Mouse (Mus musculus): ENCODE results near the gene Pirb. TPM values are rescaled to one million over a fixed set of nuclear protein-coding genes. Genes with fewer than 3 reads are reported as not detected.

Gene Pirb
- polyA plus RNA-seq, 1 experiment from 2014 or later, result 0.32 TPM

GRCm38 (mm10) chr7:3684698-3685097 is 35.5 kb downstream of the Pirb start:
- Histone ChIP-seq H3K4me2 (no peak overlapping the region), H3K36me3 (peaks cover 54% of the 10 kb centered on the region), H3K27ac (peak overlapping the region; percentile 65), H3K4me3 (no peak overlapping the region), H3K9ac (no peak overlapping the region), H3K27me3 (no peaks in the 10 kb centered on the region), H3K4me1 (replicated peaks) (peaks cover 26% of the 10 kb centered on the region), H3K9me3 (no peaks in the 10 kb centered on the region)
- ATAC-seq (ENCODE audit: low FRiP score), result peak; percentile 10; the same call in 1 of the 2 replicates
- 67% methylated on average over 8 of the region's 8 CpGs for WGBS

GRCm38 (mm10) chr7:3683908-3684550 is 36.2 kb downstream of the Pirb start:
- H3K4me3 ChIP-seq, result no peak overlapping the region
- H3K4me1 ChIP-seq (replicated peaks), result peaks cover 26% of the 10 kb centered on the region
- no peak overlapping the region for H3K4me2 ChIP-seq
- no peaks in the 10 kb centered on the region for H3K27me3 ChIP-seq
- H3K27ac ChIP-seq, result peak overlapping the region; percentile 65
- no peaks in the 10 kb centered on the region for H3K9me3 ChIP-seq
- peak; percentile 74 for ATAC-seq (ENCODE audit: low FRiP score)
- peaks cover 57% of the 10 kb centered on the region for H3K36me3 ChIP-seq
- 0 out of 2 replicates have a peak overlapping the region, but pooled peaks have one; percentile 35 for H3K9ac ChIP-seq
- 58% methylated on average over 10 of the region's 10 CpGs for WGBS

GRCm38 (mm10) chr7:3677342-3677741 is 42.8 kb downstream of the Pirb start, which contains the start of gene Tmc4:
Tmc4 (minus strand) TSS chr7:3677553.
- H3K4me3 ChIP-seq, result no peak within 1 kb of the TSS
- H3K27me3 ChIP-seq, result no peaks in the 10 kb centered on the region
- no peak within 1 kb of the TSS for H3K9ac ChIP-seq
- no peak for ATAC-seq (ENCODE audit: low FRiP score)
- no peaks in the 10 kb centered on the region for H3K9me3 ChIP-seq
- WGBS, result 53% methylated on average over 9 of the region's 9 CpGs
- H3K36me3 ChIP-seq, result peaks cover 27% of the 10 kb centered on the region
- no peak within 1 kb of the TSS for H3K27ac ChIP-seq
- no peaks in the 10 kb centered on the region for H3K4me1 ChIP-seq (replicated peaks)
- no peak within 1 kb of the TSS for H3K4me2 ChIP-seq

GRCm38 (mm10) chr7:3676371-3676770 is 43.8 kb downstream of the Pirb start:
- Histone ChIP-seq H3K4me2 (no peak overlapping the region), H3K9ac (no peak overlapping the region), H3K4me3 (no peak overlapping the region), H3K27me3 (no peaks in the 10 kb centered on the region), H3K9me3 (no peaks in the 10 kb centered on the region), H3K4me1 (replicated peaks) (no peaks in the 10 kb centered on the region), H3K36me3 (peaks cover 23% of the 10 kb centered on the region), H3K27ac (no peak overlapping the region)
- WGBS, result 85% methylated on average over 12 of the region's 12 CpGs
- ATAC-seq (ENCODE audit: low FRiP score), result no peak

GRCm38 (mm10) chr7:3675228-3675548 is 45.0 kb downstream of the Pirb start:
- H3K4me1 ChIP-seq (replicated peaks), result no peaks in the 10 kb centered on the region
- no peak overlapping the region for H3K4me2 ChIP-seq
- H3K9me3 ChIP-seq, result no peaks in the 10 kb centered on the region
- H3K27ac ChIP-seq, result no peak overlapping the region
- H3K4me3 ChIP-seq, result no peak overlapping the region
- no peak overlapping the region for H3K9ac ChIP-seq
- H3K36me3 ChIP-seq, result peaks cover 16% of the 10 kb centered on the region
- WGBS, result 78% methylated on average over 3 of the region's 3 CpGs
- H3K27me3 ChIP-seq, result no peaks in the 10 kb centered on the region
- ATAC-seq (ENCODE audit: low FRiP score), result peak; percentile 12; the same call in 1 of the 2 replicates

GRCm38 (mm10) chr7:3674507-3675227 is 45.5 kb downstream of the Pirb start:
- Histone ChIP-seq H3K36me3 (peaks cover 14% of the 10 kb centered on the region), H3K9ac (no peak overlapping the region), H3K4me2 (no peak overlapping the region), H3K4me3 (no peak overlapping the region), H3K27ac (no peak overlapping the region), H3K9me3 (no peaks in the 10 kb centered on the region), H3K27me3 (no peaks in the 10 kb centered on the region), H3K4me1 (replicated peaks) (no peaks in the 10 kb centered on the region)
- 71% methylated on average over 10 of the region's 10 CpGs for WGBS
- ATAC-seq (ENCODE audit: low FRiP score), result peak; percentile 80

- Histone ChIP-seq H3K27me3 (no peaks in the 10 kb centered on the region), H3K4me1 (replicated peaks) (peaks cover 28% of the 10 kb centered on the region), H3K9me3 (no peaks in the 10 kb centered on the region), H3K4me2 (no peak overlapping the region), H3K4me3 (peak overlapping the region; percentile 4; the same call in 1 of the 2 replicates), H3K27ac (no peak overlapping the region), H3K36me3 (peaks cover 11% of the 10 kb centered on the region), H3K9ac (no peak overlapping the region)
- no peak for ATAC-seq (ENCODE audit: low FRiP score)
- 20% methylated on average over 14 of the region's 14 CpGs for WGBS
These were observed 53.2 kb downstream of the Pirb start for GRCm38 (mm10) chr7:3666921-3667391.

- H3K9ac ChIP-seq, result peak within 1 kb of the TSS; percentile 75
These were observed 54.7 kb downstream of the Pirb start, which contains the start of gene Leng1 for GRCm38 (mm10) chr7:3665215-3666114. Leng1 (minus strand) TSS chr7:3665840.

GRCm38 (mm10) chr7:3664524-3665214 is 55.5 kb downstream of the Pirb start:
- Histone ChIP-seq H3K4me2 (peak overlapping the region; percentile 82), H3K9me3 (no peaks in the 10 kb centered on the region), H3K27me3 (no peaks in the 10 kb centered on the region), H3K36me3 (peaks cover 32% of the 10 kb centered on the region), H3K9ac (peak overlapping the region; percentile 75), H3K4me3 (peak overlapping the region; percentile 73), H3K27ac (peak overlapping the region; percentile 83), H3K4me1 (replicated peaks) (peaks cover 28% of the 10 kb centered on the region)
- WGBS, result 34% methylated on average over 15 of the region's 15 CpGs
- peak; percentile 53 for ATAC-seq (ENCODE audit: low FRiP score)

More at GRCm38 (mm10) chr7:3665215-3666114, 54.7 kb downstream of the Pirb start, which contains the start of gene Leng1:
- peaks cover 24% of the 10 kb centered on the region for H3K36me3 ChIP-seq
- H3K4me2 ChIP-seq, result peak within 1 kb of the TSS; percentile 82
- H3K27ac ChIP-seq, result peak within 1 kb of the TSS; percentile 83
- no peaks in the 10 kb centered on the region for H3K27me3 ChIP-seq
- 4% methylated on average over 45 of the region's 45 CpGs for WGBS
- H3K4me1 ChIP-seq (replicated peaks), result peaks cover 28% of the 10 kb centered on the region
- peak within 1 kb of the TSS; percentile 73 for H3K4me3 ChIP-seq
- peak; percentile 99 for ATAC-seq (ENCODE audit: low FRiP score)
- H3K9me3 ChIP-seq, result no peaks in the 10 kb centered on the region
